Mouse (Mus musculus) induced T-regulatory cell, adult 2 months (primary cell): ENCODE results near the gene Zfp64.
"Not testable (repeated sequence)": the region's sequence is repeated elsewhere in the genome, so short reads cannot be mapped to it uniquely, and the experiment has no call there.

ENCODE experiments used
- DNase-seq: peaks from one replicate; pipeline ENCODE4 v3.0.0-alpha.2; 2012; ENCODE audit warnings: low read depth

Gene Zfp64

GRCm38 (mm10) chr2:168895531-168895930 lies 59.9 kb downstream of the Zfp64 start:
- DNase-seq = no peak

GRCm38 (mm10) chr2:168894738-168895137 lies 60.6 kb downstream of the Zfp64 start:
- no peak for DNase-seq

DNA sequence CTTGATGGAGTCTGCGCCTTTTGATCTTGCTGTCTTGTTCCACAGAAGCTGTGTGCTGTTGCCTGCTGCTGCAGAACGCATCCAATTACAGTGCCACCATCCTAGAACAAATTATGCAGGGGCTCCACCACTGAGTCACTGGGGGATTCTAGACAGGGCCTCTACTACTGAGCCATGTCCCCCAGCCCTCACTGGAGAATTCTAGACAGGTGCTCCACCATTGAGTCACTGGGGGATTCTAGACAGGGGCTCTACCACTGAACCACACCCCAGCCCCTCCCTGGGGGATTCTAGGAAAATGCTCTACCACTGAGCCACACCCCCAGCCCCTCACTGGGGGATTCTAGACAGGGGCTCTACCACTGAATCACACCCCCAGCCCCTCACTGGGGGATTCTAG lies 63.3 kb downstream of the Zfp64 start:
- DNase-seq = no peak

- DNase-seq = no peak
Observed at GRCm38 (mm10) chr2:168884641-168885040, 70.7 kb downstream of the Zfp64 start.

DNA sequence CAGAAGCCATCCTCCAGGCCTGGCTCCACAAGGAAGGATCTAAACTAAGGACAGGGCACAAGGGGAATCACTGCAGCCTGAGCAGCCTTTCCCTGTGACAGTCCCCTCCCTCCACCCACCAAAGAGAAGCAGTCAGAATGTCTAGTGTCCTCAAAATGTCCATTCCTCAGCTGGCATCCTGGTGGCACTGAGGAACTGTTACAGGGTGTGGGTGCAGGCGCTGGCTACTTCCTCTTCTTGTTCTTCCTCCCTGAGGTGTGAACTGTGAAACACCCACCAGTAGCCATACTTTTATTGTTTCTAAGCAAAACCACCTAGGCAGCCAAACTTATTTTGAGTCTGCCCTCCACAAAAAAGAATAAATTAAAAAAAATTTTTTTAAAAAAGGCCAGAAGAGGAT lies 72.4 kb downstream of the Zfp64 start:
- DNase-seq = no peak

GRCm38 (mm10) chr2:168881927-168882326 lies 73.5 kb downstream of the Zfp64 start:
- peak; percentile 39 for DNase-seq

DNA sequence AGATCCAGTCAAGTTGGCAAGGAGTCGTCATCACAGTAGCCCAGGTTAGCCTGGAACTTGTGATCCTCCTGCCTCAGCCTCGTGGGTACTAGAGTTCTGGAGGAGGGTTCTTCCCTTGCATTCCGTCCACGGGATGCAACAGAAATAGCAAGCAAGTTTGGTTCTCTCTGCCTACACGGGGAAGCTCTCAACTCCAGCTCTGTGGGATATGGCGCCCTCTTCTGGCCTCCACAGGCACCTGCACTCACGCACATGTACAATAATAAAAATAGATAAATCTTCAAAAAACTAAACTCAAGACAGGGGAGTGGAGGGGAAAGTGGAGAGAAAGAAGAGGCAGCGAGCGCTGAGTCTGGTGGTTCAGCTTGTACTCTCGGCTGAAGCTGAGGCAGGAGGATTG lies 75.8 kb downstream of the Zfp64 start:
- DNase-seq = peak; percentile 5

DNA sequence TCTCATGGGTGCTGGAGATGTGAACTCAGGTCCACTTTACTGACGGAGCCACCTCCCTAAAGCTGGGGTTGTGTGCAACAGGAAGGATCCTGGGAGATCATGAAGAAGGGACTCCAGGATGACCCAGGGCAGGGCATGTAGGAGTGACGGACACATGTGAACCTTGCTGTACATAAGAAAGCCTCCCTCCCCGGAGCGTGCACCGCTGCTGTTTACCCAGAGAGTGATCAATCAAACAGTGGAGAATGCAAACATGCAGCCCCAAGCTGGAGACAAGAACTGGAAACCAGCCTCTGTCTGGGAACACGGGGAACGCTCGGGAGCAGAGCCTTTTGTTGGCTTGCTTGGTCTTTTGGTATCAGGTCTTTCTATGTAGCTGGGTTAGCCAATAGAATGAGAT lies 76.7 kb downstream of the Zfp64 start:
- DNase-seq = no peak

GRCm38 (mm10) chr2:168878158-168878557 lies 77.2 kb downstream of the Zfp64 start:
- peak; percentile 22 for DNase-seq

GRCm38 (mm10) chr2:168876631-168877030 lies 78.8 kb downstream of the Zfp64 start:
- no peak for DNase-seq

GRCm38 (mm10) chr2:168874498-168874897 lies 80.9 kb downstream of the Zfp64 start:
- DNase-seq = no peak

- DNase-seq = no peak
Observed at GRCm38 (mm10) chr2:168871767-168872511, 83.4 kb downstream of the Zfp64 start.

GRCm38 (mm10) chr2:168870480-168870879 lies 84.9 kb downstream of the Zfp64 start:
- peak; percentile 15 for DNase-seq

GRCm38 (mm10) chr2:168866942-168867341 lies 88.4 kb downstream of the Zfp64 start:
- DNase-seq = no peak

GRCm38 (mm10) chr2:168866436-168866835 lies 89.0 kb downstream of the Zfp64 start:
- no peak for DNase-seq

GRCm38 (mm10) chr2:168864905-168865304 lies 90.5 kb downstream of the Zfp64 start:
- DNase-seq = no peak

- DNase-seq = no peak
Observed at GRCm38 (mm10) chr2:168862694-168863093, 92.7 kb downstream of the Zfp64 start.

DNA sequence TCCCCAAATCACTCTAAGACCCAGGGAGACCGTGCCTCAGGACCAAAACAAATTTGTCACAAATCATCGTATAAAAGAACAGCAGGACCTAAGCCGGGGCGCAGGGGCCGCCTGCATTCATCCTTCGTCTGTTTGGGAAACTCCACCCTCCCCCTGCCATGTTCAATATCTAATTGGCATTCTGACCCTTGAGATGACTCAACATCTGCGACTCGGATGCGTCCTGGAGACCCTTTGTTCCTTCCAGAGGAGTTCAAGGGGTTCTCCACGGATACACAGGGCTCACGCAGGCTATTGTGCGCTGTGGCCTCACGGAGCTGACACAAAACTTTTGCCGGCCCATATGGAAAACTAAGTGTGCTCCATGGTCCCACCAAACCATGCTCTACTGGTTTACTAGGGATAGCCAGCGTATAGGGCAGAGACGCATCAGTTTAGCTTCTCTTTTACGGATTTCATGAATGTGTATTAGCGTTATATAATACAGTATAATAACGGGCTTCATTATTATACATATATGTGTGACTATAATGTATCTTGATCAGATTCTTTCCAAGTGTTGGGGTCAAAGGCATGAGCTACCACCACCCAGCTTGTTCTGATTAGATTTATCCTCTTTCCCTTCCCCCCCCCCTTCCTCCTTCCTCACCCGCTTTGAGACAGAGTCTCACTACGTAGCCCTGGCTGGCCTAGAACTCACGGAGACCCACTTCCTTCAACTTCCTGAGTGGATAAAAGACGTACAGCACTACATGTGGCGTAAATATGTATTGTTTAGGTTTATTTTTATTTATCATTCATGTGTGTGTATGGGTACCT lies 94.3 kb downstream of the Zfp64 start:
- no peak for DNase-seq

DNA sequence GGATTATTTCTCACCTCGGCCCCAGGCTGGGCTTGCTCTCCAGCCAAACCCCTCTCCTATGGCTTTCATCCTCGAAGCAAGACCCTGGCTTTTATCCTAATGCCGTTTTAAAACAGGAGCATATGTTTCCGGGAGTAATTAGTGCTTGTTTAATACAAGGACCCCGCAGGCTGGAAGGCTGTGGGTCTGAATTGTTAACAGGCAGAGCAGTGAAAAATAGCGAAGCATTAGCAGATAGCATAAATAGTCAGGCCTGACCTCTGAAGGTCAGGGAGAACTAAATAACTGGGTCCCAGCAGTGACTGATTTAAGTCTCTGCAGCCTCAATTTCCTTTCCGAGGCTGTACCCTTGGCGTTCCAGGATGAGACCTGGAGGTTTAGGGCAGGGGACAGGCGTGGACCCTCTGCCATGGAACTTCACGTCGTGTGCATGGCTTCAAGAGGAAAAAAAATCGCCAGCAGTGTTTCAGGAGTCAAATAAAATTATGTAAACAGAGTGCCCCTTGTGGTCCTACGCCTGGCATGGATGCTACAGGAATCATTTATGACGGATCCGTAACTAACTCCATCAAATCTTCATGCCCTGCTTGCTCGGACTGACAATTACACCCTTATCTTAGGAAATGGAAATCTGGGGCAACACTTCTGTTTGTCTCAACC lies 95.2 kb downstream of the Zfp64 start:
- no peak for DNase-seq

DNA sequence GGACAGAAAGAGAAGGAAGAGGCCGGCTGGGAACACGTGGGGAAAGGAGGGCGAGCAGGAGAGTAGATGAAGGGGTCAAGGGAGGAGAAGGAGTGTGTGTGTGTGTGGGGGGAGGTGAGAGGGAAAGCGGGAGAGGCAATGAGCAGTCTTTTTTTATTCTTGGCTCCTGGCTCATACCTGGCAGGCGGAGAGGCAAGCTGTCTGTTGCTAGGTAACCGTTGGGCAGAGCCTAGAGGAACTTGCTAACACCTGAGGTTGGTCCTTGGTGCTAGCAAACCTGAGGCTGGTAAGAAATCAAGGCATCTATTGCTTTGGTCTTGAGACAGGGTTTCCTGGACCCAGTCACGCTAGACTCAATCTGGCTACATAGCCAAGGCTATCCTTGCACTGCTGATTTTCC lies 98.7 kb downstream of the Zfp64 start:
- DNase-seq = no peak

- DNase-seq = no peak
Observed at GRCm38 (mm10) chr2:168854777-168855176, 100.6 kb downstream of the Zfp64 start.

GRCm38 (mm10) chr2:168853869-168854268 lies 101.5 kb downstream of the Zfp64 start:
- DNase-seq = not testable (repeated sequence)

- no peak for DNase-seq
Observed at GRCm38 (mm10) chr2:168851545-168851944, 103.8 kb downstream of the Zfp64 start.
